Mouse (Mus musculus) MEL (cell line): ENCODE measurements around the gene Gm43720. TPM values are rescaled to one million over a fixed set of nuclear protein-coding genes. Genes with fewer than 3 reads are reported as not detected.

Source experiments
- DNase-seq: peaks from one replicate; pipeline ENCODE4 v3.0.0; 2011; ENCODE audit warnings: low read depth, low spot score
- H3K27ac ChIP-seq: 2 replicates; pipeline ENCODE4 v1.5.1; 2012; ENCODE audit warnings: low read depth, mild to moderate bottlenecking, control low read depth, low read length, moderate library complexity; ENCODE audit not compliant: control insufficient read depth
- H3K27me3 ChIP-seq, 2 experiments: fragments of 150-350 bp in 1 of 2; sonication (generic) in 1 of 2; 2 replicates each; pipeline ENCODE4 v1.6.1; 2012; ENCODE audit warnings: low read length in 2 of 2, mild to moderate bottlenecking in 2 of 2, improper control_type of control experiment in 1 of 2, moderate library complexity in 1 of 2; ENCODE audit not compliant: insufficient read depth in 2 of 2, control insufficient read depth in 1 of 2
- H3K36me3 ChIP-seq, 2 experiments: 2 replicates each; pipeline ENCODE4 v1.6.1; 2012 to 2014; ENCODE audit warnings: low read length in 2 of 2, improper control_type of control experiment in 1 of 2, inconsistent platforms in 1 of 2, mild to moderate bottlenecking in 1 of 2; ENCODE audit not compliant: insufficient read depth in 2 of 2, control insufficient read depth in 1 of 2
- H3K4me1 ChIP-seq, 2 experiments: fragments of 150-350 bp in 1 of 2; sonication (generic) in 1 of 2; 2 replicates each; pipeline ENCODE4 v1.6.1; 2012; ENCODE audit warnings: low read length in 2 of 2, improper control_type of control experiment in 1 of 2, mild to moderate bottlenecking in 1 of 2; ENCODE audit not compliant: insufficient read depth in 2 of 2, control insufficient read depth in 1 of 2
- H3K4me3 ChIP-seq, 2 experiments: fragments of 150-350 bp in 1 of 2; sonication (generic) in 1 of 2; 2 replicates each; pipeline ENCODE4 v1.5.1; 2012; ENCODE audit warnings: low read depth in 2 of 2, low read length in 2 of 2, mild to moderate bottlenecking in 2 of 2, moderate library complexity in 2 of 2, control low read depth in 1 of 2, improper control_type of control experiment in 1 of 2; ENCODE audit not compliant: control insufficient read depth in 1 of 2, insufficient read depth in 1 of 2
- H3K79me2 ChIP-seq: 2 replicates; pipeline ENCODE4 v1.6.1; 2012; ENCODE audit warnings: mild to moderate bottlenecking, low read length, moderate library complexity; ENCODE audit not compliant: control insufficient read depth, poor library complexity, insufficient read depth
- H3K9ac ChIP-seq: 2 replicates; pipeline ENCODE4 v1.6.1; 2012; ENCODE audit warnings: low read depth, mild to moderate bottlenecking, control low read depth, low read length, moderate library complexity; ENCODE audit not compliant: control insufficient read depth, poor library complexity, severe bottlenecking
- H3K9me3 ChIP-seq: fragments of 150-350 bp; sonication (generic); replicated peaks from 2 replicates; pipeline ENCODE4 v1.6.1; 2012; ENCODE audit warnings: mild to moderate bottlenecking, low read length, improper control_type of control experiment, moderate library complexity; ENCODE audit not compliant: insufficient read depth
- CHD2 ChIP-seq: IDR thresholded peaks from 2 replicates; pipeline ENCODE4 v1.6.1; 2011; ENCODE audit warnings: low read length, improper control_type of control experiment
- CTCF ChIP-seq, 3 experiments: IDR thresholded peaks in 2 of 3; conservative IDR thresholded peaks in 1 of 3; 2 replicates each; pipeline ENCODE4 v1.5.1; 2011 to 2012; ENCODE audit warnings: low read length in 3 of 3, low read depth in 2 of 3, mild to moderate bottlenecking in 2 of 3, improper control_type of control experiment in 1 of 3, inconsistent platforms in 1 of 3, mixed read lengths in 1 of 3, moderate library complexity in 1 of 3; ENCODE audit not compliant: control insufficient read depth in 1 of 3, insufficient read depth in 1 of 3, poor library complexity in 1 of 3, severe bottlenecking in 1 of 3
- ELF1 ChIP-seq: IDR thresholded peaks from 2 replicates; pipeline ENCODE4 v1.6.1; 2014; ENCODE audit warnings: low read depth, mild to moderate bottlenecking, inconsistent platforms, low read length, improper control_type of control experiment, moderate library complexity
- ETS1 ChIP-seq: IDR thresholded peaks from 2 replicates; pipeline ENCODE4 v1.6.1; 2012; ENCODE audit warnings: low read depth, mild to moderate bottlenecking, inconsistent platforms, low read length, improper control_type of control experiment, moderate library complexity
- GABPA ChIP-seq: IDR thresholded peaks from 2 replicates; pipeline ENCODE4 v1.6.1; 2012; ENCODE audit warnings: low read depth, mild to moderate bottlenecking, inconsistent platforms, low read length, improper control_type of control experiment, moderate library complexity
- GATA1 ChIP-seq: IDR thresholded peaks from 2 replicates; pipeline ENCODE4 v1.6.1; 2011; ENCODE audit warnings: low read depth, low read length, improper control_type of control experiment
- MAFK ChIP-seq: IDR thresholded peaks from 2 replicates; pipeline ENCODE4 v1.6.1; 2011; ENCODE audit warnings: low read depth, mild to moderate bottlenecking, low read length, improper control_type of control experiment, borderline replicate concordance
- MAX ChIP-seq: IDR thresholded peaks from 2 replicates; pipeline ENCODE4 v1.6.1; 2011; ENCODE audit warnings: low read length, improper control_type of control experiment
- MAZ ChIP-seq: IDR thresholded peaks from 2 replicates; pipeline ENCODE4 v1.6.1; 2012; ENCODE audit warnings: low read depth, mild to moderate bottlenecking, inconsistent platforms, low read length, improper control_type of control experiment
- MEF2A ChIP-seq: IDR thresholded peaks from 2 replicates; pipeline ENCODE4 v1.6.1; 2014; ENCODE audit warnings: low read depth, mild to moderate bottlenecking, inconsistent platforms, low read length, improper control_type of control experiment; ENCODE audit not compliant: poor library complexity, insufficient replicate concordance, severe bottlenecking; ENCODE audit errors: extremely low read depth
- MXI1 ChIP-seq: IDR thresholded peaks from 2 replicates; pipeline ENCODE4 v1.6.1; 2011; ENCODE audit warnings: mild to moderate bottlenecking, low read depth, low read length, improper control_type of control experiment
- MYC ChIP-seq: IDR thresholded peaks from 2 replicates; pipeline ENCODE4 v1.6.1; 2011; ENCODE audit warnings: low read depth, mild to moderate bottlenecking, low read length, improper control_type of control experiment, moderate library complexity
- NELFE ChIP-seq: IDR thresholded peaks from 2 replicates; pipeline ENCODE4 v1.6.1; 2011; ENCODE audit warnings: low read depth, low read length, improper control_type of control experiment
- NRF1 ChIP-seq: IDR thresholded peaks from 2 replicates; pipeline ENCODE4 v1.6.1; 2014; ENCODE audit warnings: low read depth, mild to moderate bottlenecking, inconsistent platforms, low read length, improper control_type of control experiment, moderate library complexity; ENCODE audit not compliant: poor library complexity, insufficient read depth, severe bottlenecking
- POLR2A ChIP-seq, 2 experiments: IDR thresholded peaks; 2 replicates each; pipeline ENCODE4 v1.6.1; 2011 to 2012; ENCODE audit warnings: low read length in 2 of 2, mild to moderate bottlenecking in 2 of 2, control low read depth in 1 of 2, improper control_type of control experiment in 1 of 2, low read depth in 1 of 2, moderate library complexity in 1 of 2; ENCODE audit not compliant: control insufficient read depth in 1 of 2, insufficient read depth in 1 of 2, poor library complexity in 1 of 2
- POLR2AphosphoS2 ChIP-seq: IDR thresholded peaks from 2 replicates; pipeline ENCODE4 v1.6.1; 2011; ENCODE audit warnings: low read length, improper control_type of control experiment
- SIN3A ChIP-seq: IDR thresholded peaks from 2 replicates; pipeline ENCODE4 v1.6.1; 2012; ENCODE audit warnings: low read length, improper control_type of control experiment, inconsistent platforms
- TAL1 ChIP-seq: IDR thresholded peaks from 2 replicates; pipeline ENCODE4 v1.6.1; 2012; ENCODE audit warnings: mild to moderate bottlenecking, inconsistent platforms, low read length, moderate library complexity, mixed read lengths
- TBP ChIP-seq: IDR thresholded peaks from 2 replicates; pipeline ENCODE4 v1.8.0; 2011; ENCODE audit warnings: low read depth, low read length, improper control_type of control experiment
- TCF12 ChIP-seq: IDR thresholded peaks from 2 replicates; pipeline ENCODE4 v1.6.1; 2014; ENCODE audit warnings: low read depth, mild to moderate bottlenecking, inconsistent platforms, low read length, improper control_type of control experiment, moderate library complexity
- USF1 ChIP-seq: IDR thresholded peaks from 2 replicates; pipeline ENCODE4 v1.6.1; 2014; ENCODE audit warnings: low read depth, mild to moderate bottlenecking, inconsistent platforms, low read length, improper control_type of control experiment, moderate library complexity
- USF2 ChIP-seq, 2 experiments: IDR thresholded peaks; 2 replicates each; pipeline ENCODE4 v1.6.1; 2011 to 2012; ENCODE audit warnings: improper control_type of control experiment in 2 of 2, low read length in 2 of 2, borderline replicate concordance in 1 of 2, inconsistent platforms in 1 of 2, low read depth in 1 of 2, mild to moderate bottlenecking in 1 of 2; ENCODE audit not compliant: insufficient read depth in 1 of 2
- ZKSCAN1 ChIP-seq: IDR thresholded peaks from 2 replicates; pipeline ENCODE4 v1.6.1; 2012; ENCODE audit warnings: low read depth, mild to moderate bottlenecking, inconsistent platforms, low read length, improper control_type of control experiment, moderate library complexity
- ZMIZ1 ChIP-seq: IDR thresholded peaks from 2 replicates; pipeline ENCODE4 v1.6.1; 2012; ENCODE audit warnings: low read depth, mild to moderate bottlenecking, inconsistent platforms, low read length, improper control_type of control experiment, moderate library complexity
- ZNF384 ChIP-seq: IDR thresholded peaks from 2 replicates; pipeline ENCODE4 v1.6.1; 2012; ENCODE audit warnings: low read depth, mild to moderate bottlenecking, inconsistent platforms, low read length, improper control_type of control experiment
- polyA plus RNA-seq, 2 experiments: library from polyadenylated mRNA; stranded (reverse) in 1 of 2; unstranded in 1 of 2; fragments of >175 nt in 1 of 2; fragments of >200 nt in 1 of 2; gene quantifications; 2 replicates each; pipeline versions ENCODE4 v1.2.1 to v1.2.4; 2012; ENCODE audit warnings: low replicate concordance in 2 of 2, low read depth in 1 of 2; ENCODE audit not compliant: insufficient read length in 2 of 2, insufficient read depth in 1 of 2, missing spikeins in 1 of 2
- total RNA-seq: library from RNA; depleted of rRNA; stranded (reverse); fragments of 300-350 nt; gene quantifications from 2 replicates; pipeline ENCODE4 v1.2.3, GENCODE M21; 2012

Gene Gm43720
- total and polyA plus RNA-seq, 3 experiments, result not detected

DNA sequence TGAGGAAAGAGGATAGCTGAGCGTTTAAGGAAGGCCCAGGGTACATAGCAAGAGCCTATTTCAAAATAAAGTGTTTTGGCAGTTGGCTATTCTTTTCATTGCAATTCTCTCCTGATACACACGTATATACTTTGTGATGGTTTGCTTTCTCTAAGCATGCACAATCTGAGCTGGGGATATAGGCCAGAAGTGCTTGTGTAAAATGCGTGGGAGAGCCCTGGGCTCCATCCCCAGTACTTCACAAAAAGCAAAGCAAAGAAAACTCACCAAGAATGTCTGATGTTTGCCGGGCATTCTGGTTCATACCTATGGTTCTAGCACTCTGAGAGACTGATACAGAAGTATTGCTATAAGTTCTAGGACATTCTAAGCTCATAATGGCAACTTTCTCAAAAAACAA, 10.8 kb downstream of the Gm43720 start:
- peaks cover 0 to 5% of the 10 kb centered on the region in 2 experiments; a peak in 1 of 4 replicates for H3K4me1 ChIP-seq
- DNase-seq, result no peak
- H3K9ac ChIP-seq, result no peak overlapping the region
- no peak overlapping the region for H3K27ac ChIP-seq
- H3K4me3 ChIP-seq, result no peak overlapping the region
- H3K27me3 ChIP-seq, result no peaks in the 10 kb centered on the region; a peak in 2 of 4 replicates
- TF ChIP-seq ELF1, result no peak
- no peak for TF ChIP-seq GABPA
- no peak for TF ChIP-seq MEF2A
- no peak for TF ChIP-seq ZKSCAN1
- TF ChIP-seq TBP, result no peak
- TF ChIP-seq GATA1, result no peak
- no peak for TF ChIP-seq SIN3A
- TF ChIP-seq NELFE, result no peak
- TF ChIP-seq USF1, result no peak
- TF ChIP-seq ZNF384, result no peak
- TF ChIP-seq MXI1, result no peak
- TF ChIP-seq, all 39 proteins: peak for 0
- peaks cover 6% of the 10 kb centered on the region for H3K79me2 ChIP-seq
- no peaks in the 10 kb centered on the region for H3K9me3 ChIP-seq
- peaks cover 0 to 8% of the 10 kb centered on the region in 2 experiments; a peak in 2 of 4 replicates for H3K36me3 ChIP-seq

DNA sequence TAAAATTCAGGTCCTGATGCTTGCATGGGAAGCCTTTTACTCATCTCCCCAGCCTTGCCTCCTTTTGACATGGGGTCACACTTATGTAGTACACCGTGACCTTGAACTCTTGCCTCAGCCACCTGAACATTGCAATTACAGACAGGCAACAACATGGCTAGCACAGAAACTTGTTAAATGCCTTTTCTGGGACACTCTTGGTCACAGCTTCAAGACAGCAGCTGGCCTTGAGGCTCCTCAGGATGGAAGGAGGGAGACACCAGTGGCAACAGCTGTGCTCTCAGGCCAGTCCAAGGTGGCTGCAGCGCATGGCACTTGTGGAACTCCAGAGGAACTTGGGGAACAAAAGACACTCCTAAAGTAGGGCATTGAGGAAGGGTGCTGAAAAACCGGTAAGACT, 12.6 kb downstream of the Gm43720 start:
- Histone ChIP-seq H3K9me3 (no peaks in the 10 kb centered on the region), H3K36me3 (peaks cover 0 to 8% of the 10 kb centered on the region in 2 experiments; a peak in 3 of 4 replicates), H3K79me2 (peaks cover 23% of the 10 kb centered on the region), H3K27ac (no peak overlapping the region), H3K4me3 (no peak overlapping the region), H3K4me1 (peaks cover 0 to 13% of the 10 kb centered on the region in 2 experiments; a peak in 2 of 4 replicates), H3K27me3 (no peaks in the 10 kb centered on the region; a peak in 2 of 4 replicates), H3K9ac (no peak overlapping the region)
- no peak for DNase-seq
- TF ChIP-seq MXI1 (no peak), ZMIZ1 (no peak), MAZ (no peak), POLR2AphosphoS2 (no peak), ELF1 (no peak), MAX (no peak), MYC (no peak), TCF12 (no peak), CTCF (IDR thresholded peaks at IDR 0.05 in 2 of 3, conservative IDR thresholded peaks at IDR 0.05 in 1 of 3; ENCODE audit: control insufficient read depth in 1 of 3, insufficient read depth in 1 of 3, low read depth in 2 of 3, low read length in 3 of 3, poor library complexity in 1 of 3, severe bottlenecking in 1 of 3) (no peak), TAL1 (no peak), USF2 (IDR thresholded peaks at IDR 0.05; ENCODE audit: borderline replicate concordance in 1 of 2, insufficient read depth in 1 of 2, low read depth in 1 of 2, low read length in 2 of 2) (no peak), MAFK (no peak), NRF1 (no peak), USF1 (no peak), POLR2A (IDR thresholded peaks at IDR 0.05; ENCODE audit: control insufficient read depth in 1 of 2, insufficient read depth in 1 of 2, low read depth in 1 of 2, low read length in 2 of 2, poor library complexity in 1 of 2) (no peak), ETS1 (no peak), CHD2 (no peak)
